36 mouse cellular contexts compared by ENCODE assay signal in genomic region chr1:175629248-175629647, GRCm38 (mm10). TPM values are rescaled to one million over a fixed set of nuclear protein-coding genes. Genes with fewer than 3 reads are reported as not detected.
"Had no signal": no experiment of that assay in that cellular context is flagged by ENCODE, and none has a peak within 500 bp of the region (broad histone marks: within the 10 kb centered on the region; RNA-seq: fewer than 3 reads in every experiment).

No protein-coding gene starts in this region.

- H3K4me2 ChIP-seq: limb, embryonic 12.5 days; limb, embryonic 13.5 days; limb, embryonic 15.5 days; liver, embryonic 12.5 days; liver, embryonic 13.5 days; liver, embryonic 15.5 days; lung, embryonic 14.5 days; lung, embryonic 15.5 days; midbrain, embryonic 11.5 days; midbrain, embryonic 12.5 days; midbrain, embryonic 13.5 days; midbrain, embryonic 15.5 days; neural tube, embryonic 12.5 days had no signal

- H3K27ac ChIP-seq: left cerebral cortex, adult 2 months; limb, embryonic 10.5 days; limb, embryonic 12.5 days; limb, embryonic 13.5 days; limb, embryonic 15.5 days; liver, embryonic 12.5 days; liver, embryonic 13.5 days; liver, embryonic 14.5 days; liver, embryonic 15.5 days; lung, embryonic 15.5 days; macrophage; midbrain, embryonic 10.5 days; midbrain, embryonic 12.5 days; midbrain, embryonic 13.5 days; midbrain, embryonic 15.5 days; neural tube, embryonic 12.5 days had no signal

- H3K4me3 ChIP-seq: left cerebral cortex, adult 2 months; limb, embryonic 10.5 days; limb, embryonic 12.5 days; limb, embryonic 13.5 days; limb, embryonic 15.5 days; liver, embryonic 12.5 days; liver, embryonic 13.5 days; liver, embryonic 15.5 days; lung, embryonic 15.5 days; megakaryocyte, embryonic 14.5 days; midbrain, embryonic 10.5 days; midbrain, embryonic 12.5 days; midbrain, embryonic 13.5 days; midbrain, embryonic 15.5 days; myocyte; neural tube, embryonic 12.5 days had no signal

- H3K27me3 ChIP-seq: limb, embryonic 12.5 days; limb, embryonic 13.5 days; limb, embryonic 15.5 days; liver, embryonic 12.5 days; liver, embryonic 13.5 days; liver, embryonic 15.5 days; lung, embryonic 15.5 days; megakaryocyte, embryonic 14.5 days; midbrain, embryonic 12.5 days; midbrain, embryonic 13.5 days; midbrain, embryonic 15.5 days; neural tube, embryonic 12.5 days had no signal

- H3K36me3 ChIP-seq: limb, embryonic 10.5 days; limb, embryonic 12.5 days; limb, embryonic 13.5 days; limb, embryonic 15.5 days; liver, embryonic 12.5 days; liver, embryonic 13.5 days; liver, embryonic 15.5 days; lung, embryonic 15.5 days; midbrain, embryonic 10.5 days; midbrain, embryonic 12.5 days; midbrain, embryonic 13.5 days; midbrain, embryonic 15.5 days; neural tube, embryonic 12.5 days had no signal

- H3K9ac ChIP-seq: limb, embryonic 12.5 days; limb, embryonic 13.5 days; limb, embryonic 15.5 days; liver, embryonic 12.5 days; liver, embryonic 13.5 days; liver, embryonic 14.5 days; liver, embryonic 15.5 days; liver, postnatal 0 days; lung, embryonic 14.5 days; lung, embryonic 15.5 days; midbrain, embryonic 12.5 days; midbrain, embryonic 13.5 days; midbrain, embryonic 15.5 days; neural tube, embryonic 12.5 days had no signal

- H3K9me3 ChIP-seq: limb, embryonic 10.5 days; limb, embryonic 12.5 days; limb, embryonic 13.5 days; limb, embryonic 15.5 days; liver, embryonic 12.5 days; liver, embryonic 13.5 days; liver, embryonic 15.5 days; lung, embryonic 15.5 days; megakaryocyte, embryonic 14.5 days; midbrain, embryonic 10.5 days; midbrain, embryonic 12.5 days; midbrain, embryonic 13.5 days; midbrain, embryonic 15.5 days; neural tube, embryonic 12.5 days had no signal

- ATAC-seq: liver, embryonic 12.5 days; liver, postnatal 0 days; lung, postnatal 0 days; midbrain, embryonic 13.5 days; midbrain, embryonic 15.5 days; midbrain, embryonic 16.5 days had no signal

- DNase-seq: left cerebral cortex, postnatal 4 days; liver; liver, embryonic 13.5 days; liver, postnatal 0 days; lung, adult 18-20 months; lung, adult 2 months; lung, embryonic 14.5 days; lung, postnatal 10 days; lung, postnatal 14 days; lung, postnatal 36 days; lung, postnatal 4 days; midbrain, embryonic 14.5 days had no signal

RNA-seq across cellular contexts. Expression of gene Kmo, which starts 9.1 kb away (rescaled TPM):
- total RNA-seq: left cerebral cortex, postnatal 10 days; left cerebral cortex, postnatal 14 days; left cerebral cortex, postnatal 25 days; midbrain, postnatal 0 days had no signal
- polyA plus RNA-seq: limb, embryonic 10.5 days; midbrain, embryonic 14.5 days; midbrain, embryonic 16.5 days; midbrain, postnatal 0 days; myocyte had no signal
